Mouse (Mus musculus): ENCODE results near the gene Rprd2. TPM values are rescaled to one million over a fixed set of nuclear protein-coding genes. Genes with fewer than 3 reads are reported as not detected.

Rprd2 gene
- polyA plus RNA-seq, 1 experiment = 37.1 TPM

DNA sequence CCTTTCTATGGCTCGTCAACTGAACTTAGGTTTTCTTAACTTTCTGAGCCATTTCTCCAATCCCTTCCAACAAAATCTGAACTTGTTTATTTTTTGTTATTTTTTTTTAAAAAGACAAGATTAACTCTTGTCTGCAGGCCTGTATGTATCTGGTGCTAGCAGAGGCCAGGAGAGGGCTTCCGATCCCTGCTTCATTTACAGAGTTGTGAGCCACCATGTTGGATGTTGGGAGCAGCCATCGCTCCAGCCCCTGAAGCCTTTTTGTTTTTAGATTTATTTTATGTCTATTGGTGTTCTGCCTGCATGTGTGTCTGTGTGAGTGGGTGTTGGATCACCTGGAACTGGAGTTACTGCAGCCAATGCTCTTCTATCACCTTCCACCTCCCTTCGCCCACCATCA is 86.9 kb downstream of the Rprd2 start:
- no peak overlapping the region for H3K4me3 ChIP-seq (ENCODE audit: insufficient read depth, low read length)
- no peak overlapping the region for H3K27ac ChIP-seq (ENCODE audit: insufficient read depth, low read length)
- TF ChIP-seq CTCF (IDR thresholded peaks at IDR 0.05; ENCODE audit: borderline replicate concordance, insufficient read depth, low read length) (no peak), POLR2A (IDR thresholded peaks at IDR 0.05; ENCODE audit: low read depth, low read length) (no peak)
- H3K4me1 ChIP-seq (ENCODE audit: control insufficient read depth, insufficient read depth, low read length) = peaks cover 3% of the 10 kb centered on the region; the same call in 1 of the 2 replicates

DNA sequence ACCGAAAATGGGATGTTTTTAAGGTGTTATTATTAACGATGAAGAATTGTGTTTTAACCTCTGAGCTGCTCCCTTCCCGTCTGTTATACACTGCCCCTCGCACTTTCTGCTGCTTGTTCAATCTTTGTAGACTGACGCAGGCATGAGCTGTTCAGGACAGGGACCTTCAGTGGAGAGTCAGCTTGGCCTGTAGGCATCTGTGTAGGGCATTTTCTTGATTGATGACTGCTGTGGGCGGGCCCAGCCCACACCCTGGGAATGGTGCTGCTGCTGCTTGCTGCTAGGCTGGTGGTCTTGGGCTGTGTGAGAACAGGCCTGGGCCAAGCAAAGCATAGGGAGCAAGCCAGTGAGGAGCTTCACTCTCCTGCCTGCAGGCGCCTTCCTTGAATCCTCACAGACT is 88.2 kb downstream of the Rprd2 start:
- H3K4me3 ChIP-seq (ENCODE audit: insufficient read depth, low read length) = no peak overlapping the region
- TF ChIP-seq CTCF (IDR thresholded peaks at IDR 0.05; ENCODE audit: borderline replicate concordance, insufficient read depth, low read length) = no peak
- TF ChIP-seq POLR2A (IDR thresholded peaks at IDR 0.05; ENCODE audit: low read depth, low read length) = no peak
- peaks cover 10% of the 10 kb centered on the region for H3K4me1 ChIP-seq (ENCODE audit: control insufficient read depth, insufficient read depth, low read length)
- no peak overlapping the region for H3K27ac ChIP-seq (ENCODE audit: insufficient read depth, low read length)

DNA sequence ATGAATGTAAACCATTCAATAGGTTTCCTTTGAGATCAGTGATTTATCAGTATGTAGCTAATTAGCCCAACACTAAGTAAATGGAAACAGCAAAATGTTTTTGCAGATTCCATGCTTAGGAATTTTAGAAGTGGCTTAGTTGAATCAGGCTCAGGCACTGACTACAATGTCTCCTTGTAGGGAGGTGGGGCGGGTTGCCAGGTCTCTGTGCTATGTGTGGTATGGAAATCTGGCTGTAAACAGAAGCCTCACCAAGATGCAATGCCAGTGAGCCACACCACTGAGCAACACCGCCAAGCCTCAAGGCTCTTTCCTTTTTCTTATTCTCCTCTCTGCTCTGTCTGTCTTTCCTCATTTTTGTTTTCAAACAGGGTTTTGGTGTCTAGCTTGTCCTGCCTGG is 89.8 kb downstream of the Rprd2 start:
- no peak overlapping the region for H3K27ac ChIP-seq (ENCODE audit: insufficient read depth, low read length)
- peaks cover 10% of the 10 kb centered on the region for H3K4me1 ChIP-seq (ENCODE audit: control insufficient read depth, insufficient read depth, low read length)
- H3K4me3 ChIP-seq (ENCODE audit: insufficient read depth, low read length) = no peak overlapping the region
- TF ChIP-seq POLR2A (IDR thresholded peaks at IDR 0.05; ENCODE audit: low read depth, low read length) (no peak), CTCF (IDR thresholded peaks at IDR 0.05; ENCODE audit: borderline replicate concordance, insufficient read depth, low read length) (no peak)

DNA sequence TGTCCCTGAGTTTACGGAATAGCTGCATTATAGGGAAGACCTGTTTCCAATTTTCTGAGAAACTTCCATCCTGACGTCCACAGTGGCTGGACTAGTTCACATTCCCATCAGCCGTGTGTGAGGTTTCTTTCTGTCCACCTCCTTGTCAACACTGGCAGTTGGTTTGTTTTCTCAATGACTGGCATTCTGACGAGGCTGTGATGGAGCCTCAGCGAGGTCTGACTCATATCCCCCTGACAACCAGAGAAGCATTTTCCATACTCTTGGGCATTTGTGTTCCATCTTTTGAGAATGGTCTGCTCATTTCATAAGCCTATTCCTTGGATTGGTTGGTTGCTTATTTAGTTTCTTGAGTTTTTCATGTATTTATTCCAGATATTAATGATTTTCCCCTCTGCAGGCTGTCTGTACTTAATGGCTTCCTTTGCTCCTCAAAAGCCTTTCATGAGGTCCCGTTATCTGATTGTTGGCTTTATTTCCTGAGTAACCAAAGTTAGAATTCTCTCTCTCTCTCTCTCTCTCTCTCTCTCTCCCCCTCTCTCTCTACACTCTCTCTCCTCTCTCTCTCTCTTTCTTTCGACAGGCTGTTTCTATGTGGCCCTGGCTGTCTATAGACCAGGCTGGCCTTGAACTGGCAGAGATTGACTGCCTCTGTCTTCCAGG is 91.8 kb downstream of the Rprd2 start:
- peaks cover 10% of the 10 kb centered on the region for H3K4me1 ChIP-seq (ENCODE audit: control insufficient read depth, insufficient read depth, low read length)
- TF ChIP-seq POLR2A (IDR thresholded peaks at IDR 0.05; ENCODE audit: low read depth, low read length) (no peak), CTCF (IDR thresholded peaks at IDR 0.05; ENCODE audit: borderline replicate concordance, insufficient read depth, low read length) (no peak)
- no peak overlapping the region for H3K4me3 ChIP-seq (ENCODE audit: insufficient read depth, low read length)
- H3K27ac ChIP-seq (ENCODE audit: insufficient read depth, low read length) = peak overlapping the region; percentile 99

DNA sequence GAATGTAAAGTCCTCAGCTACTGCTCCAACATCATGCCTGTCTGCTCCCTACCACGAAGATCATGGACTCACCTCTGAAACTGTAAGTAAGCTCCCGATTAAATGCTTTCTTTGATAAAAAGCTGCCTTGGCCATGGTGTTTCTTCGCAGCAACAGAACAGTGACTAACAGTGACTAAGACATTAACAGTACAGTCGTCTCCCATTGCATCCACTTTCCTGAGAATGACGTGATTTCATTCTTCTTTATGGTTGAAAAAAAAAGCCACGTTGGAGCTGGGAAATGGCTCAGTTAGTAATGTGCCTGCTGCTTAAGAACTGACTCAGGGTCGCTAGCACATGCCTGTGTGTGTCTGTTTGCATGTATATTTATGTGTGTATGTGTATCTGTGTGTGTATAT is 92.8 kb downstream of the Rprd2 start:
- peaks cover 10% of the 10 kb centered on the region for H3K4me1 ChIP-seq (ENCODE audit: control insufficient read depth, insufficient read depth, low read length)
- peak overlapping the region; percentile 99 for H3K27ac ChIP-seq (ENCODE audit: insufficient read depth, low read length)
- no peak overlapping the region for H3K4me3 ChIP-seq (ENCODE audit: insufficient read depth, low read length)
- TF ChIP-seq CTCF (IDR thresholded peaks at IDR 0.05; ENCODE audit: borderline replicate concordance, insufficient read depth, low read length) = no peak
- TF ChIP-seq POLR2A (IDR thresholded peaks at IDR 0.05; ENCODE audit: low read depth, low read length) = peak; percentile 38; the same call in 1 of the 2 replicates

DNA sequence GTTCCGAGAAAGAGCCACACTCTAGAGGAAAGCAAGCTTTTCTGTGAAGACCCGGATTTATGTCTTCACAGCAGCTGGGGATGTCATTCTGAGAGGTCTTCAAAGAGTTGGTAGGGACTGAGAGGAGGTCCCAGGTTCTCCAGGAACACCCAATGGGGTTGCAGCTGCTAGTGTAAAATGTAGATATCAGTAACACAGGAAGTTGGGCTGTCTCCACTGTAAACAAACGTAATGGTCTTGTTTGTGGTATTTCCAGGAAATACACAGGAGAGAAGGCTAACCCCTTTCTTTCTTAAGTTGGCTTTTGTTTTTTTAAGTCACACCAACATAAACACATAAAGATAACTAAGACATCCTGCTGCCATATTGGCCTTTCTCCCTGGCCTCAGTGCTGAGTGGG is 96.3 kb downstream of the Rprd2 start:
- no peak for TF ChIP-seq CTCF (IDR thresholded peaks at IDR 0.05; ENCODE audit: borderline replicate concordance, insufficient read depth, low read length)
- no peak for TF ChIP-seq POLR2A (IDR thresholded peaks at IDR 0.05; ENCODE audit: low read depth, low read length)
- peaks cover 7% of the 10 kb centered on the region for H3K4me1 ChIP-seq (ENCODE audit: control insufficient read depth, insufficient read depth, low read length)
- no peak overlapping the region for H3K4me3 ChIP-seq (ENCODE audit: insufficient read depth, low read length)
- no peak overlapping the region for H3K27ac ChIP-seq (ENCODE audit: insufficient read depth, low read length)

DNA sequence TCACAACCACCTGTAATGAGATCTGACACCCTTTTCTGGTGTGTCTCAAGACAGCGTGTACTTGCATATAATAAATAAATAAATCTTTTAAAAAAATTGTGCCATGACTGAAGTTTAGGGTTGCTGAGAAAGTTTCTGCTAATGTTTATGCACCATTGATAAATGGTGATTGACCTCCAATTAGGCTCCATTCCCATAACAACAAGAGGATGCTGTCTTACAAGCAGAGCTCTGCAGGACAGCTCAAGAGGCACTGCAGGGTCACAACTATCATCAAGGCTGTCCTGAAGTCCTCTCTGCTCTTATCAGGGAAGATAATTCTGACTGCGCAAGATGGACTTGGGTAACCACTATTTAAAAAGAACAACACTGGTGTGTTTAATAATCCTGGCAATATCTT is 100.5 kb downstream of the Rprd2 start:
- Histone ChIP-seq H3K27ac (ENCODE audit: insufficient read depth, low read length) (no peak overlapping the region), H3K4me1 (ENCODE audit: control insufficient read depth, insufficient read depth, low read length) (no peaks in the 10 kb centered on the region), H3K4me3 (ENCODE audit: insufficient read depth, low read length) (no peak overlapping the region)
- no peak for TF ChIP-seq POLR2A (IDR thresholded peaks at IDR 0.05; ENCODE audit: low read depth, low read length)
- TF ChIP-seq CTCF (IDR thresholded peaks at IDR 0.05; ENCODE audit: borderline replicate concordance, insufficient read depth, low read length) = no peak

DNA sequence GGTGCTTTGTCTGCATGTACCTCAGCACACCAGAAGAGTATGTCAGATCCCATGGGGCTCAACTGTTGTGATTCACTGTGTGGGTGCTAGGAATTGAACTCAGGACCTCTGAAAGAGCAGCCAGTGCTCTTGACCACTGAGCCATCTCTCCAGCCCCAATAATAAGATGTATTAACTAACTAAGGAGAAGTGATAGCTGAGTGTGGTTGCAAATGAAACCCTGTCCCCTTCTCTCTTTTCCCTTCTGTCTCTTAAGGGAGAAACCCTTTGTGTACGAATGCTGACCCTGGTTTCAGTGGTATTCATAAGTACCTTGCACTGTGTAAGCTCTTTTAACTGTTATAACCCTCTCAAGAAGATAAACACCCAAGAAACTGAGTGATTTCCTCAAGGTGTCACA is 102.6 kb downstream of the Rprd2 start:
- no peak for TF ChIP-seq CTCF (IDR thresholded peaks at IDR 0.05; ENCODE audit: borderline replicate concordance, insufficient read depth, low read length)
- no peak for TF ChIP-seq POLR2A (IDR thresholded peaks at IDR 0.05; ENCODE audit: low read depth, low read length)
- Histone ChIP-seq H3K4me1 (ENCODE audit: control insufficient read depth, insufficient read depth, low read length) (no peaks in the 10 kb centered on the region), H3K27ac (ENCODE audit: insufficient read depth, low read length) (no peak overlapping the region), H3K4me3 (ENCODE audit: insufficient read depth, low read length) (no peak overlapping the region)

Other genes starting within 250 kb of the Rprd2 start
- 20.7 and 27.6 TPM in 2 replicates for gene Golph3l, start 229.9 kb downstream of the Rprd2 start, polyA plus RNA-seq (2011; ENCODE audit: insufficient read length, low read depth, missing spikeins)
- gene Ensa, start 193.9 kb downstream of the Rprd2 start, polyA plus RNA-seq (2011; ENCODE audit: insufficient read length, low read depth, missing spikeins) = 71.5 and 86.4 TPM in 2 replicates
- 109 and 118 TPM in 2 replicates for gene Mcl1, start 160.1 kb downstream of the Rprd2 start, polyA plus RNA-seq (2011; ENCODE audit: insufficient read length, low read depth, missing spikeins)
- 18.9 and 26.4 TPM in 2 replicates for gene Adamtsl4, start 130.9 kb downstream of the Rprd2 start, polyA plus RNA-seq (2011; ENCODE audit: insufficient read length, low read depth, missing spikeins)
- 155 and 327 TPM in 2 replicates for gene Ecm1, start 79.3 kb downstream of the Rprd2 start, polyA plus RNA-seq (2011; ENCODE audit: insufficient read length, low read depth, missing spikeins)
- 36.7 and 37.5 TPM in 2 replicates for gene Tars2, start 58.7 kb downstream of the Rprd2 start, polyA plus RNA-seq (2011; ENCODE audit: insufficient read length, low read depth, missing spikeins)
- gene Prpf3, start 37.0 kb upstream of the Rprd2 start, polyA plus RNA-seq (2011; ENCODE audit: insufficient read length, low read depth, missing spikeins) = 37.4 and 37.7 TPM in 2 replicates
- gene Mrps21, start 52.7 kb upstream of the Rprd2 start, polyA plus RNA-seq (2011; ENCODE audit: insufficient read length, low read depth, missing spikeins) = 171 and 236 TPM in 2 replicates
- gene Ciart, start 63.4 kb upstream of the Rprd2 start, polyA plus RNA-seq (2011; ENCODE audit: insufficient read length, low read depth, missing spikeins) = 4.3 and 7.8 TPM in 2 replicates
- gene BC028528, start 73.1 kb upstream of the Rprd2 start, polyA plus RNA-seq (2011; ENCODE audit: insufficient read length, low read depth, missing spikeins) = 18.7 and 23.6 TPM in 2 replicates
- gene Aph1a, start 75.1 kb upstream of the Rprd2 start, polyA plus RNA-seq (2011; ENCODE audit: insufficient read length, low read depth, missing spikeins) = 63.3 and 79.1 TPM in 2 replicates
- not detected in 2 replicates for gene Car14, start 85.8 kb upstream of the Rprd2 start, polyA plus RNA-seq (2011; ENCODE audit: insufficient read length, low read depth, missing spikeins)
- gene Anp32e, start 110.4 kb upstream of the Rprd2 start, polyA plus RNA-seq (2011; ENCODE audit: insufficient read length, low read depth, missing spikeins) = 161 and 235 TPM in 2 replicates
- 53.5 and 57.7 TPM in 2 replicates for gene Plekho1, start 177.1 kb upstream of the Rprd2 start, polyA plus RNA-seq (2011; ENCODE audit: insufficient read length, low read depth, missing spikeins)
- 15.5 and 15.6 TPM in 2 replicates for gene Vps45, start 239.6 kb upstream of the Rprd2 start, polyA plus RNA-seq (2011; ENCODE audit: insufficient read length, low read depth, missing spikeins)